Mouse (Mus musculus): Measurements from ENCODE around the gene Spns3. TPM values are rescaled to one million over a fixed set of nuclear protein-coding genes. Genes with fewer than 3 reads are reported as not detected.

The Spns3 gene
- polyA plus RNA-seq, 1 experiment: not detected

- Histone ChIP-seq H3K79me3 (ENCODE audit: low read depth) (no peaks in the 10 kb centered on the region), H3K79me2 (ENCODE audit: control insufficient read depth, insufficient read depth) (no peaks in the 10 kb centered on the region), H3K27me3 (ENCODE audit: control insufficient read depth, insufficient read depth, insufficient read length) (peaks cover 32% of the 10 kb centered on the region), H3K4me3 (ENCODE audit: insufficient read depth, poor library complexity, severe bottlenecking) (peak within 1 kb of the TSS; percentile 11), H3K36me3 (ENCODE audit: control insufficient read depth, insufficient read depth) (no peaks in the 10 kb centered on the region), H3ac (ENCODE audit: control insufficient read depth, insufficient read length, low read depth) (peak within 1 kb of the TSS; percentile 14)
- peak; percentile 52 for TF ChIP-seq CTCF (IDR thresholded peaks at IDR 0.05; ENCODE audit: control insufficient read depth, insufficient read depth, insufficient read length)
- TF ChIP-seq FOSL1 (IDR thresholded peaks at IDR 0.05; ENCODE audit: insufficient read depth, low read length, poor library complexity, severe bottlenecking): no peak
Observed at GRCm38 (mm10) chr11:72489881-72490301, 60.4 kb downstream of the Spns3 start, which contains the start of gene Spns2. Gene Spns2, minus strand, starts transcription at chr11:72489904.

- Histone ChIP-seq H3K27me3 (ENCODE audit: control insufficient read depth, insufficient read depth, insufficient read length) (peaks cover 36% of the 10 kb centered on the region), H3ac (ENCODE audit: control insufficient read depth, insufficient read length, low read depth) (peak overlapping the region; percentile 14), H3K79me3 (ENCODE audit: low read depth) (no peaks in the 10 kb centered on the region), H3K36me3 (ENCODE audit: control insufficient read depth, insufficient read depth) (no peaks in the 10 kb centered on the region), H3K4me3 (ENCODE audit: insufficient read depth, poor library complexity, severe bottlenecking) (no peak overlapping the region), H3K79me2 (ENCODE audit: control insufficient read depth, insufficient read depth) (no peaks in the 10 kb centered on the region)
- TF ChIP-seq USF1 (IDR thresholded peaks at IDR 0.05; ENCODE audit: low read depth): no peak
- no peak for TF ChIP-seq CTCF (IDR thresholded peaks at IDR 0.05; ENCODE audit: control insufficient read depth, insufficient read depth, insufficient read length)
Observed at GRCm38 (mm10) chr11:72489397-72489796, 60.9 kb downstream of the Spns3 start.

GRCm38 (mm10) chr11:72488753-72489271 lies 61.5 kb downstream of the Spns3 start:
- no peaks in the 10 kb centered on the region for H3K79me2 ChIP-seq (ENCODE audit: control insufficient read depth, insufficient read depth)
- no peaks in the 10 kb centered on the region for H3K36me3 ChIP-seq (ENCODE audit: control insufficient read depth, insufficient read depth)
- H3K4me3 ChIP-seq (ENCODE audit: insufficient read depth, poor library complexity, severe bottlenecking): peak overlapping the region; percentile 11
- TF ChIP-seq USF1 (IDR thresholded peaks at IDR 0.05; ENCODE audit: low read depth) (no peak), MYOD1 (IDR thresholded peaks at IDR 0.05; ENCODE audit: control insufficient read depth, insufficient read length, low read depth) (no peak), CEBPB (IDR thresholded peaks at IDR 0.05; ENCODE audit: low read depth) (no peak), FOSL1 (IDR thresholded peaks at IDR 0.05; ENCODE audit: insufficient read depth, low read length, poor library complexity, severe bottlenecking) (no peak), MAX (IDR thresholded peaks at IDR 0.05) (no peak), CTCF (IDR thresholded peaks at IDR 0.05; ENCODE audit: control insufficient read depth, insufficient read depth, insufficient read length) (no peak), MYOG (IDR thresholded peaks at IDR 0.05; ENCODE audit: control insufficient read depth, extremely low read depth, insufficient read length) (no peak)
- no peaks in the 10 kb centered on the region for H3K79me3 ChIP-seq (ENCODE audit: low read depth)
- H3K27me3 ChIP-seq (ENCODE audit: control insufficient read depth, insufficient read depth, insufficient read length): peaks cover 36% of the 10 kb centered on the region
- peak overlapping the region; percentile 5 for H3ac ChIP-seq (ENCODE audit: control insufficient read depth, insufficient read length, low read depth)

- Histone ChIP-seq H3K4me3 (ENCODE audit: insufficient read depth, poor library complexity, severe bottlenecking) (no peak overlapping the region), H3K79me2 (ENCODE audit: control insufficient read depth, insufficient read depth) (no peaks in the 10 kb centered on the region), H3K36me3 (ENCODE audit: control insufficient read depth, insufficient read depth) (no peaks in the 10 kb centered on the region), H3ac (ENCODE audit: control insufficient read depth, insufficient read length, low read depth) (no peak overlapping the region), H3K79me3 (ENCODE audit: low read depth) (no peaks in the 10 kb centered on the region), H3K27me3 (ENCODE audit: control insufficient read depth, insufficient read depth, insufficient read length) (peaks cover 36% of the 10 kb centered on the region)
- TF ChIP-seq MYOG (IDR thresholded peaks at IDR 0.05; ENCODE audit: control insufficient read depth, extremely low read depth, insufficient read length) (no peak), MYOD1 (IDR thresholded peaks at IDR 0.05; ENCODE audit: control insufficient read depth, insufficient read length, low read depth) (no peak), USF1 (IDR thresholded peaks at IDR 0.05; ENCODE audit: low read depth) (no peak), CTCF (IDR thresholded peaks at IDR 0.05; ENCODE audit: control insufficient read depth, insufficient read depth, insufficient read length) (no peak)
Observed at GRCm38 (mm10) chr11:72487739-72488138, 62.6 kb downstream of the Spns3 start.

- Histone ChIP-seq H3K27me3 (ENCODE audit: control insufficient read depth, insufficient read depth, insufficient read length) (peaks cover 36% of the 10 kb centered on the region), H3K36me3 (ENCODE audit: control insufficient read depth, insufficient read depth) (no peaks in the 10 kb centered on the region), H3K79me2 (ENCODE audit: control insufficient read depth, insufficient read depth) (no peaks in the 10 kb centered on the region), H3K4me3 (ENCODE audit: insufficient read depth, poor library complexity, severe bottlenecking) (no peak overlapping the region), H3ac (ENCODE audit: control insufficient read depth, insufficient read length, low read depth) (no peak overlapping the region), H3K79me3 (ENCODE audit: low read depth) (no peaks in the 10 kb centered on the region)
- TF ChIP-seq MYOD1 (IDR thresholded peaks at IDR 0.05; ENCODE audit: control insufficient read depth, insufficient read length, low read depth): no peak
- no peak for TF ChIP-seq USF1 (IDR thresholded peaks at IDR 0.05; ENCODE audit: low read depth)
- no peak for TF ChIP-seq CTCF (IDR thresholded peaks at IDR 0.05; ENCODE audit: control insufficient read depth, insufficient read depth, insufficient read length)
- no peak for TF ChIP-seq MYOG (IDR thresholded peaks at IDR 0.05; ENCODE audit: control insufficient read depth, extremely low read depth, insufficient read length)
- no peak for TF ChIP-seq MAX (IDR thresholded peaks at IDR 0.05)
- no peak for TF ChIP-seq CEBPB (IDR thresholded peaks at IDR 0.05; ENCODE audit: low read depth)
- TF ChIP-seq FOSL1 (IDR thresholded peaks at IDR 0.05; ENCODE audit: insufficient read depth, low read length, poor library complexity, severe bottlenecking): no peak
Observed at GRCm38 (mm10) chr11:72487171-72487570, 63.1 kb downstream of the Spns3 start.

GRCm38 (mm10) chr11:72485960-72486359 lies 64.3 kb downstream of the Spns3 start:
- Histone ChIP-seq H3K36me3 (ENCODE audit: control insufficient read depth, insufficient read depth) (no peaks in the 10 kb centered on the region), H3K27me3 (ENCODE audit: control insufficient read depth, insufficient read depth, insufficient read length) (peaks cover 36% of the 10 kb centered on the region), H3ac (ENCODE audit: control insufficient read depth, insufficient read length, low read depth) (no peak overlapping the region), H3K79me2 (ENCODE audit: control insufficient read depth, insufficient read depth) (no peaks in the 10 kb centered on the region), H3K4me3 (ENCODE audit: insufficient read depth, poor library complexity, severe bottlenecking) (no peak overlapping the region), H3K79me3 (ENCODE audit: low read depth) (no peaks in the 10 kb centered on the region)
- TF ChIP-seq USF1 (IDR thresholded peaks at IDR 0.05; ENCODE audit: low read depth): no peak
